Mouse (Mus musculus) liver, embryonic 13.5 days (tissue): Measurements from ENCODE around the gene Kif17. TPM values are rescaled to one million over a fixed set of nuclear protein-coding genes. Genes with fewer than 3 reads are reported as not detected.
A peak's percentile ranks its signal among the peaks of the same experiment; 100 is the strongest.
"Not testable (repeated sequence)": the region's sequence is repeated elsewhere in the genome, so short reads cannot be mapped to it uniquely, and the experiment has no call there.

Experiments used
- ATAC-seq: fragments of 200-750 bp; cut with Nextera tagmentation; 2 replicates; pipeline ENCODE4 v1.8.0; 2017; ENCODE audit warnings: low read depth, mild to moderate bottlenecking, moderate number of reproducible peaks, moderate library complexity
- DNase-seq: peaks from one replicate; pipeline ENCODE4 v3.0.0; 2022
- H3K27ac ChIP-seq: fragments of 300-500 bp; sonication (generic); 2 replicates; pipeline ENCODE4 v1.5.1; 2015; ENCODE audit warnings: moderate library complexity, mild to moderate bottlenecking, inconsistent platforms
- H3K27me3 ChIP-seq: fragments of 300-500 bp; sonication (generic); 2 replicates; pipeline ENCODE4 v1.6.1; 2015; ENCODE audit warnings: mild to moderate bottlenecking, inconsistent platforms
- H3K36me3 ChIP-seq: fragments of 300-500 bp; sonication (generic); 2 replicates; pipeline ENCODE4 v1.6.1; 2015; ENCODE audit warnings: mild to moderate bottlenecking, inconsistent platforms
- H3K4me1 ChIP-seq: fragments of 300-500 bp; sonication (generic); replicated peaks from 2 replicates; pipeline ENCODE4 v1.6.1; 2015; ENCODE audit warnings: inconsistent platforms
- H3K4me2 ChIP-seq: fragments of 300-500 bp; sonication (generic); 2 replicates; pipeline ENCODE4 v1.6.1; 2015; ENCODE audit warnings: inconsistent platforms, mild to moderate bottlenecking, moderate library complexity
- H3K4me3 ChIP-seq: fragments of 300-500 bp; sonication (generic); replicated peaks from 2 replicates; pipeline ENCODE4 v1.5.1; 2015; ENCODE audit warnings: mild to moderate bottlenecking, inconsistent platforms
- H3K9ac ChIP-seq: fragments of 300-500 bp; sonication (generic); 2 replicates; pipeline ENCODE4 v1.6.1; 2015; ENCODE audit warnings: mild to moderate bottlenecking, inconsistent platforms
- H3K9me3 ChIP-seq: fragments of 300-500 bp; sonication (generic); replicated peaks from 2 replicates; pipeline ENCODE4 v1.6.1; 2016; ENCODE audit warnings: inconsistent platforms
- WGBS: fragments of 180-500 bp; shearing (Covaris S2); methylation state at CpG from one replicate; pipeline ENCODE4 v1.1.7; 2015; ENCODE audit not compliant: insufficient replicate concordance; 5-methylcytosine and 5-hydroxymethylcytosine counted together
- polyA plus RNA-seq: library from polyadenylated mRNA; unstranded; fragments of >200 nt; fragmentation: Nextera tagmentation; extraction: Ambion mirVana; gene quantifications from 2 replicates; pipeline ENCODE4 v1.2.1, GENCODE M21; 2015

Kif17 gene
- polyA plus RNA-seq, 1 experiment from 2014 or later, result 0.23 TPM

DNA sequence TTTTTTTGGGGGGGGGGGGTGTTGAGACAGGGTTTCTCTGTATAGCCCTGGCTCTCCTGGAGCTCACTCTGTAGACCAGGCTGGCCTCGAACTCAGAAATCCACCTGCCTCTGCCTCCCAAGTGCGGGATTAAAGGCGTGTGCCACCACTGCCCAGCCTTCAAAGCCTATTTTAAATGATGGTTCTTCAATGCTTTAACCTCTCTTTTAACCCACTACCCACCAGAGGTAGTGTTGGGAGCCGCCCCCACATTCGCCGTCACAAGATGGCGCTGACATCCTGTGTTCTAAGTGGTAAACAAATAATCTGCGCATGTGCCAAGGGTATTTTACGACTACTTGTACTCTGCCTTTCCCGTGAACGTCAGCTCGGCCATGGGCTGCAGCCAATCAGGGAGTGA, 76.9 kb downstream of the Kif17 start:
- WGBS, result 56% methylated on average over 8 of the region's 12 CpGs
- H3K36me3 ChIP-seq, H3K4me2 ChIP-seq, H3K9me3 ChIP-seq, H3K4me3 ChIP-seq, ATAC-seq, H3K9ac ChIP-seq, DNase-seq: not testable (repeated sequence)
- Histone ChIP-seq H3K4me1 (peaks cover 30% of the 10 kb centered on the region), H3K27ac (peak overlapping the region; percentile 98; the same call in 1 of the 2 replicates), H3K27me3 (peaks cover 20% of the 10 kb centered on the region)

DNA sequence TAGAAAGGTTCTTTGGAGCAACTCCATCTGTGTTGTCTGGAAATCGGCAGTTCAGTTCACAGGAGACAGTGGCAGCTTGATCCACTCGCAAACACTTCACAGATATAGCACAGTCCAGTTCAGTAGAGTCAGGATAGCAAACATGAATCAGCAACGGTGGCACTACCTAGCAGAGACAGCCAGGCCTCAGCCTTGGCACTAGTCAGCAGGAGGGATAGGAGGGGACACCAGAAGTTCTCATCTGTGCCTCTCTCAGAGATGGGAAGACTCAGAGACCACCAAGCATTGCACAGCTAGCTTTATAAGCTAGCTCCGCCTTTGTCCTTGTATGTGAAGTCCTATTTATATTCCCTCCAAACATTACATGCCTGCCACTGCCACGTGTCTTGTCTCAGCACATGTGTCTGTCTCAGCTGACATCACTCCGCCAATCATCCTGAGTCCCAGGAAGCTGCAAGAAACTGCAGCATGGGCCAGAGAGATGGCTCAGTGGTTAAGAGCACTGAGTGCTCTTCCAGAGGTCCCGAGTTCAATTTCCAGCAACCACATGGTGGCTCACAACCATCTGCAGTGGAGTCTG, 77.7 kb downstream of the Kif17 start:
- 60% methylated on average over 7 of the region's 7 CpGs for WGBS
- Histone ChIP-seq H3K4me3 (peak overlapping the region; percentile 53), H3K27me3 (peaks cover 21% of the 10 kb centered on the region), H3K9me3 (no peaks in the 10 kb centered on the region), H3K27ac (peak overlapping the region; percentile 77), H3K4me1 (peaks cover 30% of the 10 kb centered on the region), H3K9ac (peak overlapping the region; percentile 70), H3K36me3 (no peaks in the 10 kb centered on the region), H3K4me2 (peak overlapping the region; percentile 46)
- ATAC-seq (no peak), DNase-seq (no peak)

DNA sequence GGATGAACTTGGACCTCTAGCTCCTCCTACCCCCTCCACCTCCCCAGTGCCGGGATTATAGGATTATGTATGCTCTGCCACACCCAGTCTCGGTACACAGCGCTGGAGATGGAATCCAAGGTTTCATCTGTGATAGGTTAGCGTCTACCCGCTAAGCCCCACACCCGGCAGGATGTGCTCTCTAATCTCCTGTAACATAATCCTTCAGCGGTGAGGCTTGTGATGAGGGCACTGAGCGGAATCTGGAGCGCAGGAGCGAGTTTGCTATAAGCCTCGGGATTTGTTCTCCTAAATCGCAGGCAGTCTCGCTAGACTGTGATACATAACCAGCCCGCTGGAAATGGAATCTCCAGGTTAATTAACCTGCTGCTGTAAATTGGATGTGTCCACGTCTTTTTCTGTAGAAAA, 80.0 kb downstream of the Kif17 start:
- H3K9ac ChIP-seq, result no peak overlapping the region
- H3K27ac ChIP-seq, result no peak overlapping the region
- H3K27me3 ChIP-seq, result peaks cover 21% of the 10 kb centered on the region
- DNase-seq, result no peak
- no peaks in the 10 kb centered on the region for H3K9me3 ChIP-seq
- no peak overlapping the region for H3K4me3 ChIP-seq
- 27% methylated on average over 15 of the region's 15 CpGs for WGBS
- H3K4me1 ChIP-seq, result peaks cover 15% of the 10 kb centered on the region
- H3K36me3 ChIP-seq, result no peaks in the 10 kb centered on the region
- ATAC-seq, result no peak
- H3K4me2 ChIP-seq, result no peak overlapping the region

DNA sequence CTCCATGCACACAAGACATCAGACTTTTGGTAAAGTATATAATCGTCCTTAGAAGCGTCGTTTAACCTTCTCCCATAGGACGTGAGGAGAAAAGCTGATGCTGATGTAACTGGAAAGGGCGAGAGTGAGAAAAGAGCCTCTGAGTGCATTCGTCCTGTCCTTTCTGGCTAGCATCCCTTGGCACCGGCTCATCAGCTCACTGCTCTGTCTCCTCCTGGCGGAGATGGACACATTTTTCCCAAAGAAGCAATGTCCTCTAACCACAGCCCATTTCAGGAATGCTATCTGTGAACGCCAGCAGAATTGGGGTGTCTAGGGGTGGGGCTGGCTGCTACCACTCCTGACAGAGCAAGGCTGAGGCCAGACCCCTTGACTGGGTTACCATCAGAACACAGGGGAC, 81.4 kb downstream of the Kif17 start:
- H3K4me3 ChIP-seq, result no peak overlapping the region
- peaks cover 21% of the 10 kb centered on the region for H3K27me3 ChIP-seq
- H3K9ac ChIP-seq, result no peak overlapping the region
- H3K4me1 ChIP-seq, result peaks cover 8% of the 10 kb centered on the region
- ATAC-seq (no peak), DNase-seq (no peak)
- no peak overlapping the region for H3K4me2 ChIP-seq
- no peak overlapping the region for H3K27ac ChIP-seq
- WGBS, result 66% methylated on average over 9 of the region's 9 CpGs
- no peaks in the 10 kb centered on the region for H3K36me3 ChIP-seq
- H3K9me3 ChIP-seq, result no peaks in the 10 kb centered on the region

DNA sequence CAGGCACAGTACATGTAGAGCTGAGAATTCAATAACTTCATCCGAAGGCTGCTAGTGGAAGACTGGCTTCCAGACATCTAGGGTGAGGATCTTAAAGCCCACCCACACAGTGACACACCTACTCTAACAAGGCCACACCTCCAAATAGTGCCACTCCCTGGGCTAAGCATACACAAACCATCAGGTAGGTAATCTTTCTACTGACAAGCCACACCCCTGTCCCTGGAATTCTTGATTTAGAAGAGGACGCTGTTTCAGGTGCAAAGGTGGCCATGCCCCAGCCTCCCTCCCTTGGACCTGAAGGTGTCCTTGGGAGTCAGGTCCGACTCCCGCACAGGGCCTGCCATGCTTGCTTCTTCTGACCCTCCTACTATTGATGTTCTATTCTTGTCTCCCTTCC, 82.9 kb downstream of the Kif17 start:
- Histone ChIP-seq H3K27ac (no peak overlapping the region), H3K4me1 (peaks cover 9% of the 10 kb centered on the region; the same call in 1 of the 2 replicates), H3K27me3 (peaks cover 21% of the 10 kb centered on the region), H3K9me3 (no peaks in the 10 kb centered on the region), H3K4me2 (no peak overlapping the region), H3K4me3 (no peak overlapping the region), H3K36me3 (no peaks in the 10 kb centered on the region), H3K9ac (no peak overlapping the region)
- no peak for DNase-seq
- ATAC-seq, result no peak
- 68% methylated on average over 4 of the region's 4 CpGs for WGBS

DNA sequence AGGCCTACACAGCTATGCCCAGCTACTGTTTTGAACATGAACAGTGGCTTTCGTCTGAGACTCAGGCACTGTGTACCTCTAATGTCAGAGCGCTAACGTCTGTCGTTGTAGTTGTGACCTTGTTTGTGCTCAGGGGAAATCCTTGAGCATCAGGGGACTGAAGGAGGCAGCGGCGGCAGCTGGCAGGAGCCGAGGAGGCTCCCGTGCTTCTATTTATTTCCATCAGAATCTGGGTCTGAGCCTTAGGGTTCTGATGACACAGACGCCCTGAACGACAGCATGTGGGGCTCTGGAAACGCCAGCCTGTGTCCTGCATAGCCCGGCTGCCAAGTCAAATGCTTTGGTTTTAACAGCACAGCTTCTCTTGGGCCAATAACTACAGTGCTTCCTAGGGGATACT, 84.8 kb downstream of the Kif17 start:
- 77% methylated on average over 12 of the region's 12 CpGs for WGBS
- no peaks in the 10 kb centered on the region for H3K9me3 ChIP-seq

DNA sequence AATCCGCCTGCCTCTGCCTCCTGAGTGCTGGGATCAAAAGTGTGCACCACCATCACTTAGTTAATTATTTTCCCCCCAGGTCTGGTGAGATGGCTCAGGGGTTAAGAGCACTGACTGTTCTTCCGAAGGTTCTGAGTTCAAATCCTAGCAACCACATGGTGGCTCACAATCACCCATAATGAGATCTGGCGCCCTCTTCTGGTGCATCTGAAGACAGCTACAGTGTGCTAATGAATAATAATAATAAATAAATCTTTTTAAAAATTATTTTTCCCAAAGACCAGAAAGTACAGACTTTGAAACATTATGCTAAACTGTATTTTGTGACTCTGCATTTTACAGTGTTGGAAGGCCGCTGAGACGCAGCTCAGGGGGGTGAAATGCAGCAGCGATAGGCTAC, 85.4 kb downstream of the Kif17 start:
- Histone ChIP-seq H3K4me1 (0 out of 2 replicates have a peak, but pooled peaks cover 5% of the 10 kb centered on the region), H3K9ac (no peak overlapping the region), H3K4me3 (no peak overlapping the region), H3K27ac (no peak overlapping the region), H3K4me2 (no peak overlapping the region), H3K27me3 (peaks cover 14% of the 10 kb centered on the region), H3K36me3 (no peaks in the 10 kb centered on the region), H3K9me3 (no peaks in the 10 kb centered on the region)
- ATAC-seq (no peak), DNase-seq (no peak)
- 72% methylated on average over 6 of the region's 6 CpGs for WGBS

More for the DNA sequence above, 84.8 kb downstream of the Kif17 start:
- Histone ChIP-seq H3K4me3 (no peak overlapping the region), H3K27me3 (peaks cover 20% of the 10 kb centered on the region), H3K4me1 (0 out of 2 replicates have a peak, but pooled peaks cover 5% of the 10 kb centered on the region), H3K36me3 (no peaks in the 10 kb centered on the region), H3K9ac (no peak overlapping the region), H3K27ac (no peak overlapping the region), H3K4me2 (no peak overlapping the region)
- DNase-seq, result no peak
- ATAC-seq, result no peak

DNA sequence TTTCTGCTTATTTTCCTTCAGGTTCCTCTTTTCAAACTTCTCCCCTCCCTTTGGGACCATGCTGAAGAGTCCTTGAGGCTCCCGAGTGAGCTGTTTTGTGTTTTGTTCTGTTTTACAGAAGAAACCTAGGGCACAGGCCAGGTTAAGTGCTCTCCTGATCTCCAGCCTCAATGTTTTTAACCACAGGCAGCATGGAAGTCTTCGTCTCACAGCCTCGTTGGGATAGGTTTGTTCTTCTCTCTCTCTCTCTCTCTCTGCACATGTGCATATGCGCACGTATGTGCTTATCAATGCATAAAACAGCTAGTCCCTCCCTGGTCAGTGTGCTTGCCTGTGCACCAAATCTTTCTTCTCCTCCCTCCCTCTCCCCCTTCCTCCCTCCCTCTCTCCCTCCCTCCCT, 86.6 kb downstream of the Kif17 start:
- Histone ChIP-seq H3K4me3 (no peak overlapping the region), H3K4me2 (no peak overlapping the region), H3K9ac (no peak overlapping the region), H3K4me1 (peaks cover 6% of the 10 kb centered on the region; the same call in 1 of the 2 replicates), H3K9me3 (no peaks in the 10 kb centered on the region), H3K36me3 (no peaks in the 10 kb centered on the region), H3K27me3 (peaks cover 7% of the 10 kb centered on the region; the same call in 1 of the 2 replicates), H3K27ac (no peak overlapping the region)
- ATAC-seq (no peak), DNase-seq (no peak)
- 33% methylated on average over 5 of the region's 5 CpGs for WGBS

DNA sequence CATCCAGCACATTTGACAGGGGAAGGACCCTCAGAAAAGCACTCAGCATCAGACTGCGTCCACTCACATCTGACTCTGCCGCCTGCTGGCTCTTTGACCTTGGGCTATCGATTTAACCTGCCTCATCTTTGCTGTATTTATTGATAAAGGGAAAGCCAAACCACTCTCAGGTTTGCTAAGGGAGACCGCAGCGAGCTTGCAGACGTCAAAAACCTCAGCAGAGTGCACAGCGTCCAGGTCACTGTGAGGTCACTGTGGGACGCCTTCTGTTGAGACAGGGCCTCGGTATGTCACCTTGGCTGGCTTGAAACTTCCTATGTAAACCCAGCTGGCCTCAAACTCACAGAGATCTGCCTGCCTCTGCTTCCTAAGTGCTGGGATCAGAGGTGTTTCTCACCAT, 87.1 kb downstream of the Kif17 start:
- H3K4me2 ChIP-seq, result no peak overlapping the region
- H3K9me3 ChIP-seq, result no peaks in the 10 kb centered on the region
- DNase-seq (no peak), ATAC-seq (no peak)
- H3K4me3 ChIP-seq, result no peak overlapping the region
- WGBS, result 62% methylated on average over 9 of the region's 9 CpGs
- H3K4me1 ChIP-seq, result peaks cover 10% of the 10 kb centered on the region; the same call in 1 of the 2 replicates
- no peak overlapping the region for H3K27ac ChIP-seq
- H3K36me3 ChIP-seq, result no peaks in the 10 kb centered on the region
- H3K27me3 ChIP-seq, result peaks cover 4% of the 10 kb centered on the region; the same call in 1 of the 2 replicates
- no peak overlapping the region for H3K9ac ChIP-seq

DNA sequence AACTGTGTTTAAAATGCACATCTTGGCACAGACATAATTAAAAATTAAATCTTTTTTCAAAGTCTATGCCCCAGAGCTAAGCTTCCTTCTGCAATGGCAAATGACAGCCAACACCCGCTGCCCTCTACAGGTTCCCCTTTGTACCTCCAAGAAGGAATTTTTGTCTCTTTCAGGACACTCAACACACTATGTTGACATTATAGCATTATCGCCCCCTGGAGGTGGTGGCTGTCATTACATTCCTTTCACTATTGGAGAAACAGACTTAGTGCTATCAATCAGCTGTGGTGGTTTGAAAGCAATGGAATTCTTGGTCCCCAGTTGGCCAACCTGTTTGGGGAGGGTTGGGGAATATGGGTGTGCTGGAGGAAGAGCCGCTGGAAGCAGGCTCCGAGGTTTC, 89.7 kb downstream of the Kif17 start:
- peaks cover 17% of the 10 kb centered on the region for H3K4me1 ChIP-seq
- no peaks in the 10 kb centered on the region for H3K9me3 ChIP-seq
- H3K4me2 ChIP-seq, result no peak overlapping the region
- H3K9ac ChIP-seq, result no peak overlapping the region
- H3K27ac ChIP-seq, result no peak overlapping the region
- H3K27me3 ChIP-seq, result peaks cover 4% of the 10 kb centered on the region; the same call in 1 of the 2 replicates
- WGBS, result 19% methylated on average over 4 of the region's 4 CpGs
- ATAC-seq, result no peak
- no peaks in the 10 kb centered on the region for H3K36me3 ChIP-seq
- DNase-seq, result no peak
- no peak overlapping the region for H3K4me3 ChIP-seq

DNA sequence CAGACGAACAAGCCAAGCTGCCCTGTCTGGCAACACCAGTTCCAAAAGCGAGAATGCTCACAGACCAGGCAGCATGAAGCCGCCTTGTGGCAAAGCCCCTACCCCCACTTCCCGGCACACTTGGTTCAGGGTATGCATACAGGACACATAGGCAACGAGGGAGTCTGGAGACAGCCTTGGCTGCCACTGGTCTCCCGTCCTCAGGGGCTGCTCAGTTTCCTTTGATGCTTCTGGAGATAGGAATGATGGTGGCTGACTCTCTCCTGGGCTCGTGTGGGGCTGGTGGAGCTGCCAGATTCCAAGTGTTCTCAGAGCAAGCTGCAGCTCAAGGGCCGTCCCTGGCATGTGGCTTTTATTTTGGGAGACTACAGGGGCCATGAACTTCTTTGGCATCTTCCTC, 91.2 kb downstream of the Kif17 start:
- H3K9ac ChIP-seq, result no peak overlapping the region
- H3K4me2 ChIP-seq, result no peak overlapping the region
- H3K9me3 ChIP-seq, result no peaks in the 10 kb centered on the region
- peaks cover 4% of the 10 kb centered on the region; the same call in 1 of the 2 replicates for H3K27me3 ChIP-seq
- H3K36me3 ChIP-seq, result no peaks in the 10 kb centered on the region
- ATAC-seq (no peak), DNase-seq (no peak)
- peaks cover 17% of the 10 kb centered on the region for H3K4me1 ChIP-seq
- 58% methylated on average over 8 of the region's 8 CpGs for WGBS
- no peak overlapping the region for H3K4me3 ChIP-seq
- H3K27ac ChIP-seq, result no peak overlapping the region

DNA sequence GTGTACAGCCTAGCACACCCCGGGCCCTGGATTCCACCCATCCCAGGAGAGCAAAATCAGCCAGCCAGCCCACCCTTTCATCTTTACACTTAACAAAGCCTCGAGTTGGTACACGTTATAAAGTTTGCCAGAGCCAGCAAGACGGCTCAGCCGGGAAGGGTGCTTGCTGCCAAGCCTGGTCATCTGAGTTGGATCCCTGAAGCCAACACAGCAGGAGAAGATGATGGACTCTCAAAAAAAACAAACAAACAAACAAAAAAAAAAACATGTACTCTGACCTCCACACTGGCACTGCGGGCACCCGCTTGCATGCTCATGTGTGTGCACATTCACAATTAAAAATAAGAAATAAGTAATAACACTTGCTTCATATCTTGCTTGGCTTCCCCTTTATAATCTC, 91.8 kb downstream of the Kif17 start:
- no peak for DNase-seq
- Histone ChIP-seq H3K27me3 (peaks cover 4% of the 10 kb centered on the region; the same call in 1 of the 2 replicates), H3K4me2 (no peak overlapping the region), H3K9me3 (no peaks in the 10 kb centered on the region), H3K9ac (no peak overlapping the region), H3K4me3 (no peak overlapping the region), H3K36me3 (no peaks in the 10 kb centered on the region), H3K27ac (no peak overlapping the region; the same call in 1 of the 2 replicates), H3K4me1 (peaks cover 17% of the 10 kb centered on the region)
- no peak for ATAC-seq
- WGBS, result 66% methylated on average over 7 of the region's 7 CpGs
